Mouse (Mus musculus) megakaryocyte, embryonic 14.5 days (primary cell): ENCODE measurements around the gene Hspg2. TPM values are rescaled to one million over a fixed set of nuclear protein-coding genes. Genes with fewer than 3 reads are reported as not detected.

Experiments
- H3K27me3 ChIP-seq: replicated peaks from 2 replicates; pipeline ENCODE3; 2012; ENCODE audit warnings: inconsistent platforms
- H3K36me3 ChIP-seq: replicated peaks from 2 replicates; pipeline ENCODE3; 2012; ENCODE audit warnings: low read length, inconsistent platforms, mixed read lengths
- H3K4me1 ChIP-seq: 2 replicates; pipeline ENCODE4 v1.6.1; 2012; ENCODE audit warnings: inconsistent platforms
- H3K4me3 ChIP-seq: replicated peaks from 2 replicates; pipeline ENCODE3; 2012; ENCODE audit warnings: moderate library complexity, mild to moderate bottlenecking, inconsistent platforms
- H3K9me3 ChIP-seq: 2 replicates; pipeline ENCODE4 v1.6.1; 2012; ENCODE audit warnings: inconsistent platforms
- FLI1 ChIP-seq: IDR thresholded peaks from 2 replicates; pipeline ENCODE4 v1.6.1; 2012; ENCODE audit warnings: low read length, inconsistent platforms, mixed read lengths
- GATA1 ChIP-seq: IDR thresholded peaks from 3 replicates; pipeline ENCODE4 v1.6.1; 2012; ENCODE audit warnings: mixed read lengths, low read length, inconsistent platforms, borderline replicate concordance
- polyA plus RNA-seq: library from polyadenylated mRNA; stranded (reverse); fragments of >175 nt; gene quantifications from 2 replicates; pipeline ENCODE4 v1.2.3, GENCODE M21; 2012; ENCODE audit warnings: low replicate concordance; ENCODE audit not compliant: insufficient read depth

The Hspg2 gene
- polyA plus RNA-seq, 1 experiment, result not detected

DNA sequence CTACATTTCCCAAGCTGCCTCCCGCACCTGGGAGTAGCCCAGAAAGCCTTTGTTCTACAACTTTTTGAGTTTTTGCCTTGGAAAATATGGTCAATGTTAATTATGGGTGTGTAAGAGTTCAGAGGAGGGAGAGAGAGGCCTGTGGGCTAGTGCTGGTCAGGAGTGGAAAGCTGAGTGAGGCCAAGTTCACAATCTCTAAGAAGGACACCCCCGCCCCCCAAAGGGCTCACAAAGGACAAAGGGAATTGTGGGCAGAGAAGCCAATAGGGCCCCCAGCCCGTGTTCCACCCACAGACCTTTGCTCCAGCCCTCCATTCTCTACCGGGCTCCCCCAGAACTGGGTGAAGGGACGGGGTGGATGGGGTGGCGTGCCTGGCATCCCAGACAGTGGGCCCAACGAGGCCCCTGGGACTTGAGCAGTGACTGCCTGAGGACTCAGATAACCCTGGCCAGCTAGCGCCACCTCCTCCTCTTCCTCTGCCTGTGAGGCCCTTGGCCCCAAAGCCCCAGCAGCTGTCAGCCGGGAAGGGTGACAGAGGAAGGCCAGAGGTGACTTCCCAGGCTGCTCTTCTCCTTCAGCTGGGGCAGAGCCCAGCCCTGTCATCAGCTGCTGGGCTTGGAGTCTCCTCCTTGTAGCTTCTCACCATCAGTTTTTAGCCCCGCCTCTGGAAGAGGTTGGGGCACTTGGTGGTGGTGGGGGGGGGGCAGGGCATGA is 18.9 kb downstream of the Hspg2 start:
- peaks cover 9% of the 10 kb centered on the region for H3K4me1 ChIP-seq
- no peaks in the 10 kb centered on the region for H3K9me3 ChIP-seq
- H3K27me3 ChIP-seq, result peaks cover 68% of the 10 kb centered on the region
- H3K36me3 ChIP-seq, result no peaks in the 10 kb centered on the region
- TF ChIP-seq GATA1 (no peak), FLI1 (no peak)
- H3K4me3 ChIP-seq, result no peak overlapping the region

DNA sequence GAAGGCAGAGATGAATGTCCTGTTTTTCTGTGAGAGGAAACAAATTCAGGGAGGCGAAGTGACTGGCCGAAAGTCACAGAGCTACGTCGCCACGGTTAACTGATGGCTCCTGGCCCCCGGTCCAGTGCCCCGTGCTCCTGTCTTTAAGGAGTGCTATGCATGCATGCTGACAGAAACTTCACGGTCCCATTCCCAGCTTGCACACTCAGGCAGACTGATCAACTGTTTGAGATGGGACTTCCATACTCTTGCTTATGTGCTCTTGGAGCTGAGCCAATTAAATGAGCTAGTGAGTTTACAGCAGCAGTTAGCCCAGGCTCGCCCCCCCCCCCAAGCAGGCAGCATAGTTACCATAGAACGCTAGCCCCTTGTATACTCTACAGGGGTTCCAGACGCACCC is 19.5 kb downstream of the Hspg2 start:
- H3K9me3 ChIP-seq, result no peaks in the 10 kb centered on the region
- H3K4me1 ChIP-seq, result peaks cover 9% of the 10 kb centered on the region
- no peaks in the 10 kb centered on the region for H3K36me3 ChIP-seq
- H3K4me3 ChIP-seq, result no peak overlapping the region
- TF ChIP-seq FLI1, result no peak
- no peak for TF ChIP-seq GATA1
- H3K27me3 ChIP-seq, result peaks cover 71% of the 10 kb centered on the region

DNA sequence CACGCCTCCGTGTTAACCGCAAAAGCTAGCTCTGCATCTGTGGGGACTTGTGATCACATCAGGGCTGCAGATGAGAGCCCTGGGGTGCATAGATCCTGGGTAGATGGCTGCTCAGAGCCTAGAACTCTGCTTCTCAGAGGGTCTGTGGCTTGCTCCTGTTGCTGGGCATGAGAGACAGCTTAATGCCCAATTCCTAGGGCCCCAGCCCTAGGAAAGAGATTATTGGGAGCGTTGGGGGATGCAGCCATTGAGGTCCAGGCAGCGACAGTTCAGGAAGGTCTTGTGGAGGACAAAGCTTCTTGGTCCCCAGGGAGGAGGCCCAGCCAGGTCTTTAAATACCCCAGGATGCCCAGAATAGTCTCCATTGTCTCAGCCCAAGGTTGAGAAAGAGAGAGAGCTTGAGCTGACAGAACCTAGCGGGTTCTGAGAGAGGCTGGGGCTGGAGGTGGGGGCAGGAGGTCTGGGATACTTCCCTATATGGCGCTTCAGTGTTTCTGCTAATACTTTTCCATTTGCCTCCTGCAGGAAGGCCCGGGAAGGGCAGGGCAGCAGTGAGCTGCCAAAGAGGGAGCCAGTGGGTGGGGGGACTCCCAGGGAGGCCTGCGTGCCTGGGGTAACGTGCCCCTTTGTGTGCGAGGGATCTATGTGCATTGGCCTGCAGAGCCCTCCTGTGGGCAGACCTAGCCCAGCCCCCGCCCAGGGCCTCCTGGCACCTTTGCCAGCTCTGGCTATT is 20.2 kb downstream of the Hspg2 start:
- TF ChIP-seq GATA1 (no peak), FLI1 (no peak)
- Histone ChIP-seq H3K36me3 (no peaks in the 10 kb centered on the region), H3K9me3 (no peaks in the 10 kb centered on the region), H3K4me1 (peaks cover 9% of the 10 kb centered on the region), H3K4me3 (no peak overlapping the region), H3K27me3 (peaks cover 75% of the 10 kb centered on the region)

DNA sequence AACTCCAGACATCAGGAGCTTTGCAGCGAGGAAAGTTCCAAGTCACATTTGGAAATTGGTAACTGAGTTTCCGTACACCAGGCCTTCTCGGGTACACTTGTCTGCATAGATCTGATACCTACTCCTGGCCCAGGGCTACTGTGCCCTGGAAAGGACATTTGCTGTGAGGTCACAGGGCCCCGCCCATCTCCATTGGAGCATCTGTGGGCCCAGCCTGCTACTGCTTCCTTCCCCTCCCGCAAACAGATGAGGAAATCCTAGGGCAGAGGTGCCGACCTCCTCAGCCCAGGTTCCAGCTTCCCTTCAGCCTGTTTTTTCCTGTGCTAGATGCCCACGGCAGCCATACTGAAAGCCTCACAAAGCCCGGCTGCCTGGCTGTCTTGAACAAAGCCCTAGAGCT is 21.4 kb downstream of the Hspg2 start:
- no peak for TF ChIP-seq FLI1
- no peak for TF ChIP-seq GATA1
- peaks cover 5% of the 10 kb centered on the region for H3K4me1 ChIP-seq
- no peak overlapping the region for H3K4me3 ChIP-seq
- no peaks in the 10 kb centered on the region for H3K9me3 ChIP-seq
- H3K27me3 ChIP-seq, result peaks cover 72% of the 10 kb centered on the region
- no peaks in the 10 kb centered on the region for H3K36me3 ChIP-seq

DNA sequence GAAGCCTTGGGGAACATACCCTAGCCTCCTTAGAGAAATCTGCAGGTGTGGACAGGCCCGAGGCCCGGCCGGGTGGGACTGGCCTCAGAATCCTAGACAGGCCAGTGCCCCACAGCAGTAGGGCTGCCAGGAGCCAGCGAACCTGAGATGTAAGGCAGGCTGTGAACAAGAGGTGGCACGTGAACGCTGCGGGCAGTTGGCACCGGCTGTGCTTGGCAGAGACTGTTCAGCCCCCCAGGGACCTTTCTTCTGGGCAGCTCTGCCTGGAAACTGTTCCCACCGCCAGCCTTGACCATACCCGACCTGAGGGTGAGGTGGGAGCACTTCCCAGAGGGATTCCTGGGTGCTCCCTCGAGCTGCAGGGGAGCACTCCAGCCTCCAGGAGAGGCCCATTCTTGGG is 24.0 kb downstream of the Hspg2 start:
- Histone ChIP-seq H3K9me3 (no peaks in the 10 kb centered on the region), H3K4me3 (no peak overlapping the region), H3K4me1 (peaks cover 3% of the 10 kb centered on the region), H3K36me3 (no peaks in the 10 kb centered on the region), H3K27me3 (peaks cover 60% of the 10 kb centered on the region)
- TF ChIP-seq FLI1 (no peak), GATA1 (no peak)

DNA sequence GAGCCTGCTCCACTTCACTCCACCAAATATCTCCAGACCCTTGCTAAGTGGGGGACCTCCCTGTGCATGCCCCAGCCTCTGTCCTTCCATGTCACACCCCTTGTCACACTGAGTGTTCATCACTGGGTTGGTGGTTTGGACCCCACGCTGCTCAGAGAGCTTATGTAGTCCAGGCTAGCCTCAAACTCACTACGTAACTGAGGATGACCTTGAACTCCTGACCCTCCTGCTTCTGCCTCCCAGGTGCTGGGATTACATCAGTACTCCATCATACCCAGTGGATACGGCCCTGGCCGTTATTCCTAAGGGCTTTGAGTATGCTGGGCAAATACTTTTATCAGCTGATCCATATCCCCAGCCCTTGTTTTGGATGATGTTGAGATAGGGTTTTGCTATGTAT is 24.6 kb downstream of the Hspg2 start:
- TF ChIP-seq FLI1 (no peak), GATA1 (no peak)
- Histone ChIP-seq H3K4me3 (no peak overlapping the region), H3K27me3 (peaks cover 61% of the 10 kb centered on the region), H3K9me3 (no peaks in the 10 kb centered on the region), H3K36me3 (no peaks in the 10 kb centered on the region), H3K4me1 (no peaks in the 10 kb centered on the region)

DNA sequence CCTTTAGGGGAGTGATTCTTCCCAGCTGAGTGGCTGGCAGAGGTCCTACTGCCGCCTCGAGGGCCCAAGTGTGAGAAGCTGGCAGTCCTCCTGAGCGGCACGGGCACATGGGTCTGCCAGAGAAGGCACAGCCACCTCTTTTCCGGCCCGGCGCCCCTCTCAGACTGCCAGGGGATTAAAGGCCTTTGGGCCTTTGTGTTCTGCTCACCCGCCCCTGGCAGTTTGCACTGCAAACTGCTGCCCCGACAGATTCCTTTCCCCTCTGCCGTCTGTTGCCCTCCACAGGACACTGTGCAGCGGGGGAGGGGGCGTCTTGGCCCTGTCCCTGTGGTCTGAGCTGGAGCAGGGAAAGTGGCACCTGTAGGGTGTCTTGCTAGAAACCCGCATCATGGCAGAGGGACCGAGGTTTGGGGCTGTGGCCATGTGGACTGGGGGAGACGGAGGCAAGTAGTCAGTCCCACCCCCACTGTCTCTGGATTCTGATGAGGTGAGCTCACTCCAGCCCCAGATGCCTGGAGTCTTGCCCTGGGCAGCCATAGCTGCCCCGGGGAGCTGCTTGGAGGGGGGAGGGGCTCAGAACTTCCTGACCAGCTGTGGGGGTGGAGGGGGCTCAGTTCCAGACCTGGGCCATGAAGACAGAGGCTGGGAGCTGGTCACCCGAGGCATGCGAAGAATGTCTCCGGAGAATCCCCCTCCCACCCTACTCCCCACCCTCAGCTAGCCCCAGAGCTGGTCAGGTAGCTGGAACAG is 26.4 kb downstream of the Hspg2 start:
- H3K4me3 ChIP-seq, result no peak overlapping the region
- 0 out of 2 replicates have a peak, but pooled peaks cover 4% of the 10 kb centered on the region for H3K4me1 ChIP-seq
- H3K36me3 ChIP-seq, result no peaks in the 10 kb centered on the region
- no peaks in the 10 kb centered on the region for H3K9me3 ChIP-seq
- peaks cover 58% of the 10 kb centered on the region for H3K27me3 ChIP-seq
- TF ChIP-seq GATA1, result no peak
- no peak for TF ChIP-seq FLI1

DNA sequence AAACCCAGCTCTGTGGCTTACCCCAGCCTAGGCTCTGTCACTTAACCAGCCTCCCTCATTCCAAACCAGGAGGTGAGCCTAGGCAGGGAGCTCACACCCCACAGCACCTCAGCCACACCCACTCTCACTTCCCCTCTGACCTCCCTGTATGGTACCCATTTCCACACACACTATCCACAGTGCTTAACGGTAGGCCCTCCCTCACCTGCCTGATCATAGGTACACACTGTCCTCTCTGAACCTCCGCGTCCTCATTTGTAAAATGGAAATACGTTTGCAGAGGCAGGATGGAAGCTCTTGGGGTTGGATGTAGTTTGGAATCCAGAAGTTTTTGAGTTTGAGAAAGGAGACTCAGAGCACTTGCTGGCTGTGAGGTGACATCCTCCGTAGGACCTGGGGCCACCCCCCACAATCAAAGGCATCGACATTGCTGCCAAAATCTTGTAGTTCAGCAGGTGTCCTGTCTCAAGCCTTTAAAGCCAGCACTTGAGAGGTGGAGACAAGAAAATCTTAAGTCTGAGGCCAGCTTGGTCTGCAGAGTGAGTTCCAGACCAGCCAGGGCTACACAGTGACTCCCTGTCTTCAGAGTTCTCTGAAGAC is 27.0 kb downstream of the Hspg2 start:
- TF ChIP-seq GATA1 (no peak), FLI1 (no peak)
- no peaks in the 10 kb centered on the region for H3K36me3 ChIP-seq

DNA sequence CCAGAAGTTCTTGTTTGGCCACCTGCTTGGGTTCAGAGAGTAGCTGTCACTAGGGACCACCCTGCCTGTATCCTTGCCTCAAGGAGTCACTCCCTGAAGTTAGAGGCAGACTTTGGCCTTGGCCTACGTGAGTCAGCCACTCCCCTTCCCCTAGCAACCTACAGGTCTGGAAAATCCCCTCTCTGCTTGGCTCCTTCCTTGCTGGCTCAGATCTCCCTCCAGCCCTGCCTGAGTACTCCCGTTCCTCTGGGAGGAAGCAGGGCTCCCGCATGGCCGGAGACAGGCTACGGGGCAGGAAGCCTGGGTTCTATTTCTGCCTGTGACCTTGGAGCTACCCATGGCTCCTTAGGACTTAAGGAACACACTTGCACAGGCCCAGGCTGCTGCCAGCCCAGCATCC is 28.8 kb downstream of the Hspg2 start:
- no peak for TF ChIP-seq GATA1
- TF ChIP-seq FLI1, result no peak
- 0 out of 2 replicates have a peak, but pooled peaks cover 4% of the 10 kb centered on the region for H3K4me1 ChIP-seq
- no peaks in the 10 kb centered on the region for H3K9me3 ChIP-seq
- no peak overlapping the region for H3K4me3 ChIP-seq
- no peaks in the 10 kb centered on the region for H3K36me3 ChIP-seq
- H3K27me3 ChIP-seq, result peaks cover 67% of the 10 kb centered on the region

More for the DNA sequence above, 27.0 kb downstream of the Hspg2 start:
- H3K9me3 ChIP-seq, result no peaks in the 10 kb centered on the region
- H3K4me1 ChIP-seq, result 0 out of 2 replicates have a peak, but pooled peaks cover 4% of the 10 kb centered on the region
- no peak overlapping the region for H3K4me3 ChIP-seq
- peaks cover 59% of the 10 kb centered on the region for H3K27me3 ChIP-seq
